Mouse (Mus musculus): ENCODE measurements around the gene Ank2.

The Ank2 gene

GRCm38 (mm10) chr3:127225167-127225798 is 273.9 kb downstream of the Ank2 start:
- no peak for DNase-seq

- no peak for DNase-seq
These were observed 274.6 kb downstream of the Ank2 start for GRCm38 (mm10) chr3:127224315-127225166.

DNA sequence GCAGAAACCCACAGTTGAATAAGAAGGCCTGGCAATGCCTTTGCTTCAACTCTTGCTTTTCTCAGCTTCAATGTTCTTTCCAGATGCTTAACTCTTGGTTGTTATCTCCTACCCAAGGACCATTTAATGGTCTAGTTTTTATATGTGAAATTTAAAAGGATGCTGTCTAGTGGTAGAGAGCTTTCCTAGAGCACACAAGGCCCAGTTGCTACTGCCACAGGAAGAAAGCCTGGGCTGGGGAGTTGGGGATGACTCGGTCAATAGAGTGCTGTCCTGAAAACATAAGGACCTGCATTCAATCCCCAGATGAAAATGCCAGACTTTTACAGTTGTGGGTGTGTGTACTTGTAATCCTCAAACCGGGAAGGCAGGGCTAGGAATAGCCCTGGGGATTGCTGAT is 277.1 kb downstream of the Ank2 start:
- DNase-seq, result no peak

GRCm38 (mm10) chr3:127220859-127221258 is 278.3 kb downstream of the Ank2 start:
- DNase-seq, result no peak

GRCm38 (mm10) chr3:127213534-127213933 is 285.6 kb downstream of the Ank2 start:
- no peak for DNase-seq

DNA sequence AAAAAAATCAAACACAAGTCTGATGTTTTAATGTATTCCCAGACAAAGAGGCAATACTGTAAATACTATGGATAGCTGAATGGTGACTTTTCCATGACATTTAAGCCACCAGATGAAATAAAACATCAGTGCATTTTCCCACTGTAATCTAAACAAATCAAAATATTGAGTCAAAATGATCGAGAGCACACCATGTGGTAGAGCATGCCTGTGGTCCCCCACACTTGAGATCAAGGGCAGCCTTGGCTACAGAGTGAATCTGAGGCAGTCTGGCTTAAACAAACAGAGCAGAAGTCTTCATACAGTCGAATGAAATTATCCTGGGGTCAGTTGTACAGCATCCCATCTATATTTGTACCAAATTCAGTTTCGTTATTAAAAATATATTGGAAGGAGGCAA is 288.0 kb downstream of the Ank2 start:
- no peak for DNase-seq

DNA sequence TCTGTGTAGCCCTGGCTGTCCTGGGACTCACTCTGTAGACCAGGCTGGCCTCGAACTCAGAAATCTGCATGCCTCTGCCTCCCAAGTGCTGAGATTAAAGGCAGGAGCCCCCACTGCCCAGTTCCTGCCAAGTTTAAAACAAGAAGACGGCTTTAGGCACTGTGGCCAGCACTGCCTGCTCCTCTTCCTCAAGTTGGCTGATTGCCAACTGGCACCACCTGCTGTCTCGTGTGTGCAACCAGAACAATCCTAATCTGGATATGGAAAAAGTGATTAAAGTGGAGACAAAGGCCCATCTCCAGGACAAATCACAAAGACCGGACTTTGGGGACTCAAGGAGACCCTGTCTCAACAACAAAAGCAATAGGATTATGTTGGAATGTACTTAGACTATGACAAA is 288.6 kb downstream of the Ank2 start:
- no peak for DNase-seq

- no peak for DNase-seq
These were observed 290.3 kb downstream of the Ank2 start for GRCm38 (mm10) chr3:127208871-127209270.

DNA sequence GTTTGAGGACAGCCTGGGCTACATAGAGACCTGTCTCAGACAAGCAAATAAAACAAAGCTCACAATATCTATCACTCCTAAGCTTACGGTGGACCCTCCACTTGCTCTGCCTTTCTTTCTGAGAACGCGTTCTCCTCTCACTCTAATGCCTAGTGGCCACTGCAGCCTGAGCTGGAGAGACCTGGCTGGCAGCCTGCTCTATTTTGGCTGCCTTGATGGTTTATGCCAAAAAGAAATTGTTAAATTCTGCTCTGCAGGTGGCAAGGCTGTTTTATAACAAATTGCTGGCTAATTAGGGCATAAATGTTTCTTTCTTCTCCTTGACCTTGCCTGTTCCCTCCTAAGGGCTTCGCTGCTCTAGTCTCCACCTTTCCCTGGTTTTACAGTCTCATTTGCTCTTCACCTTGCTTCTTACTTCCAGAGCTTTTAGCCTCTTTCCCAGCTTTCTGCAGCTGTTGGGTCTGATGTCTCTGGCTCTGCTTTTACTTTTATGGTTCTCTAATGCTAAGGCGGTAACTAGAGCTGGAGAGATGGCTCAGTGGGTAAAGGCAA is 293.2 kb downstream of the Ank2 start:
- DNase-seq, result no peak

DNA sequence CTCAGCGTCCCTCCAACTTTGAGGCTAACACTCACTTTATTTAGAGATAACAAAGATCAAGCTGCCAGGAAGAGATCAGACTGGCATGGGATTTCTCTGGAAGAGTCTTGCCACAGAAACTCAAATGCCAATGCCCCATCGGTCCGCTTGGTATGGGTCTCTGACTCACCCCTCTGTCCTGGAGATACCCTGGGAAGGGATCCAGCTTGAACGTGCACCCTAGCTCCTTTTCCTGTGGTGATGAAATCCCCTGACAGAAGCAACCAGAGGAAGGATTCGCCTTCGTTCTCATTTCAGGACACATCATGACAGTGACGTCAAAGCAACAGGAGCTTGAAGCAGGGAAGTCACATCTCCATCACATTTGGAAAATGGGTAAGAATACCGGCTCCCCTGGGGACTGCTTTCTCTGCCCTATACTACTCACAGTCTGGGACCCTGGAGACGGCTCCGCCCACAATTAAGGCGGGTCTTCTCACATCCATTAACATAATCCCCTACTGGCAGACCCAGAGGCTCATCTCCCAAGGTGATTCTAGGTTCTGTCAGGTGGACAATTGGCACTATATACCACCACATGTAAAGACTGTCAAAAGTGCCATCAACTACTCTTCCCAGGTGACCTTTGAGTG is 296.6 kb downstream of the Ank2 start:
- no peak for DNase-seq

DNA sequence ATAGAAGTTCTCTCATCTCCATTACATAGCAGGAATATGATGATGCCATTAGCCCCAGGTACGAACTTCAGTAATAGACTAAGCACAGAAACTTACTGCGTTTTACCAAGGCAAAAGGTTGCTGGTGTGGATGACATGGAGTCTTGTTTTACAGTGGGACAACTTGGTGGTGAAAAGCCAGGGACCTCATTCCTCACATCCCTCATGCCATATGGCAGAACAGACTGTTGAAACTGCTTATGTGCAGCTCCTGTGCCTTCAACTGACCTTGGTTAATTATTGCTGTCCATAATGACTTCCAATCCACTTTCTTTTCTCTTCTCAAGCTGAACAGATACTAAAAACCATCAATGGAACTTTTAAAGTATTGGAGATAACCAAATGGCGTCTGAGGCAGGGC is 298.4 kb downstream of the Ank2 start:
- DNase-seq, result no peak

DNA sequence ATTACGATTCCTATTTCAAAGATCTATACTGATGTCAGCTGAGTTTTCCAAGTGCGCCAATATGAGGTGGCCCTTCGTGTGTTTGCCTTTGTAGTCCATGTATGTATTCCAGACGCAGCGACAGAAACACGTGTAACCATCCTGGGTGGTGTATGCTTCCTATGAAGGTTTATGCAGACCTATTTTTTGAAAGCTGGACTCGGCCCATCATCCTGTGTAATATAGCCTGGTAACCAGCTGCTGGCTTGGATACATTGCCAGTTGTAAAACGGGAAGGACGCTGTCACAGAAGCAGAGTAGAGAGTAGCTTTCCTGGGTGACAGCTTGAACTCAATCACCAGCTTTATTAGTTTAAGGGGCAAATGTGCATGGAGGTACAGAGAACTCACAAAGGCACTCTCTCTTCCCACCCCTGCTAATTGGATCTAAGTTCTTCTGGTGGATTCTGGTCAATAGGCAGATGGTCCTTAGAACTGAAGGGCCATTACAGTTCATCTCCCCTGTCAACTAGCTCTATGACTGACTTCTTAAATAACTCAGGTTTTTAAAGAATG is 300.0 kb downstream of the Ank2 start:
- DNase-seq, result no peak

DNA sequence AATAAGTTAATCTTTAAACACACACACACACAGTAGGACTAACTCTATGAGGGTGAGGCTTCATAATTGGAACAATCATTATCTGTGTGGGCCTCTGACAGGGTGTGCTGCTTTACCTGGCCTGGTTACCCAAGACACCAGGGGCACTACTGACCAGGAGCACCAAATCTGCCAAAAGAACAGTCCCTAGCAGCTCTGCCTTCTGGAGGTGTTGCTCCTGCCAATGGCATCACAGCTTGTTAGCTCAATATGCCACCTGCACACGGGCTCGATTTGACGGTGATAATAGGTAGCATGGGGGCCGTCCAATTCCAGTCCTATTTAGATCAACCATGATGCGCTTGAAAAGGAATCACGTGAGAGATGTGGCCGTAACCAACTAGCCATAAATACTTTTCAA is 300.5 kb downstream of the Ank2 start:
- no peak for DNase-seq

- DNase-seq, result no peak
These were observed 310.4 kb downstream of the Ank2 start for GRCm38 (mm10) chr3:127188789-127189128.

GRCm38 (mm10) chr3:127188086-127188788 is 310.9 kb downstream of the Ank2 start:
- no peak for DNase-seq

GRCm38 (mm10) chr3:127187081-127187480 is 312.1 kb downstream of the Ank2 start:
- DNase-seq, result no peak

- DNase-seq, result no peak
These were observed 312.9 kb downstream of the Ank2 start for GRCm38 (mm10) chr3:127186239-127186638.

- no peak for DNase-seq
These were observed 315.0 kb downstream of the Ank2 start for GRCm38 (mm10) chr3:127183998-127184753.

- no peak for DNase-seq
These were observed 326.5 kb downstream of the Ank2 start for GRCm38 (mm10) chr3:127172697-127173096.

GRCm38 (mm10) chr3:127170246-127170645 is 328.9 kb downstream of the Ank2 start:
- no peak for DNase-seq

GRCm38 (mm10) chr3:127169114-127169513 is 330.0 kb downstream of the Ank2 start:
- no peak for DNase-seq

- no peak for DNase-seq
These were observed 335.4 kb downstream of the Ank2 start for GRCm38 (mm10) chr3:127163749-127164148.
